Mouse (Mus musculus): Measurements from ENCODE around the gene Krt78. TPM values are rescaled to one million over a fixed set of nuclear protein-coding genes. Genes with fewer than 3 reads are reported as not detected.

Krt78 gene
- polyA plus RNA-seq, 1 experiment from 2014 or later, result not detected

- H3K9me3 ChIP-seq, result no peaks in the 10 kb centered on the region
- peaks cover 6% of the 10 kb centered on the region; the same call in 1 of the 2 replicates for H3K4me1 ChIP-seq
- H3K36me3 ChIP-seq (replicated peaks), result no peaks in the 10 kb centered on the region
- no peak overlapping the region for H3K27ac ChIP-seq (replicated peaks)
- H3K27me3 ChIP-seq (replicated peaks; ENCODE audit: low read depth, poor library complexity, severe bottlenecking), result 0 out of 2 replicates have a peak, but pooled peaks cover 5% of the 10 kb centered on the region
- no peak overlapping the region for H3K4me3 ChIP-seq
- no peak for DNase-seq (ENCODE audit: low spot score)
- 81% methylated on average over 7 of the region's 7 CpGs for WGBS
Observed at GRCm38 (mm10) chr15:101952733-101953474, 1.2 kb downstream of the Krt78 start.

GRCm38 (mm10) chr15:101945430-101945829 is 8.7 kb downstream of the Krt78 start:
- H3K4me3 ChIP-seq, result no peak overlapping the region
- H3K36me3 ChIP-seq (replicated peaks), result no peaks in the 10 kb centered on the region
- WGBS, result 83% methylated on average over 1 of the region's 1 CpGs
- no peaks in the 10 kb centered on the region; the same call in 1 of the 2 replicates for H3K27me3 ChIP-seq (replicated peaks; ENCODE audit: low read depth, poor library complexity, severe bottlenecking)
- no peak for DNase-seq (ENCODE audit: low spot score)
- H3K27ac ChIP-seq (replicated peaks), result no peak overlapping the region
- H3K9me3 ChIP-seq, result no peaks in the 10 kb centered on the region
- peaks cover 18% of the 10 kb centered on the region for H3K4me1 ChIP-seq

GRCm38 (mm10) chr15:101941948-101942347 is 12.1 kb downstream of the Krt78 start:
- no peak for DNase-seq (ENCODE audit: low spot score)
- Histone ChIP-seq H3K9me3 (no peaks in the 10 kb centered on the region), H3K27me3 (replicated peaks; ENCODE audit: low read depth, poor library complexity, severe bottlenecking) (no peaks in the 10 kb centered on the region; the same call in 1 of the 2 replicates), H3K4me1 (peaks cover 22% of the 10 kb centered on the region), H3K4me3 (no peak overlapping the region), H3K36me3 (replicated peaks) (no peaks in the 10 kb centered on the region), H3K27ac (replicated peaks) (no peak overlapping the region)
- WGBS, result 57% methylated on average over 8 of the region's 8 CpGs

- Histone ChIP-seq H3K4me1 (peaks cover 22% of the 10 kb centered on the region), H3K27me3 (replicated peaks; ENCODE audit: low read depth, poor library complexity, severe bottlenecking) (no peaks in the 10 kb centered on the region; the same call in 1 of the 2 replicates), H3K4me3 (no peak within 1 kb of the TSS), H3K9me3 (no peaks in the 10 kb centered on the region), H3K27ac (replicated peaks) (no peak within 1 kb of the TSS; the same call in 1 of the 2 replicates), H3K36me3 (replicated peaks) (no peaks in the 10 kb centered on the region)
- no peak for DNase-seq (ENCODE audit: low spot score)
- WGBS, result 60% methylated on average over 6 of the region's 6 CpGs
Observed at GRCm38 (mm10) chr15:101940274-101940829, 13.7 kb downstream of the Krt78 start, which contains the start of gene Krt79. Krt79 (minus strand) TSS chr15:101940324.

- Histone ChIP-seq H3K9me3 (no peaks in the 10 kb centered on the region), H3K36me3 (replicated peaks) (no peaks in the 10 kb centered on the region), H3K4me3 (no peak overlapping the region), H3K4me1 (peaks cover 22% of the 10 kb centered on the region), H3K27ac (replicated peaks) (no peak overlapping the region), H3K27me3 (replicated peaks; ENCODE audit: low read depth, poor library complexity, severe bottlenecking) (no peaks in the 10 kb centered on the region; the same call in 1 of the 2 replicates)
- DNase-seq (ENCODE audit: low spot score), result no peak
- WGBS, result 86% methylated on average over 9 of the region's 9 CpGs
Observed at GRCm38 (mm10) chr15:101938600-101939308, 15.3 kb downstream of the Krt78 start.

GRCm38 (mm10) chr15:101933024-101933423 is 21.1 kb downstream of the Krt78 start:
- WGBS, result 65% methylated on average over 6 of the region's 6 CpGs

GRCm38 (mm10) chr15:101929666-101930065 is 24.4 kb downstream of the Krt78 start:
- H3K36me3 ChIP-seq (replicated peaks), result no peaks in the 10 kb centered on the region
- peaks cover 39% of the 10 kb centered on the region for H3K4me1 ChIP-seq
- H3K9me3 ChIP-seq, result no peaks in the 10 kb centered on the region
- 2% methylated on average over 17 of the region's 17 CpGs for whole genome bisulfite sequencing
- peaks cover 46% of the 10 kb centered on the region for H3K27me3 ChIP-seq (replicated peaks; ENCODE audit: low read depth, poor library complexity, severe bottlenecking)
- DNase-seq (ENCODE audit: low spot score), result peak; percentile 55
- H3K4me3 ChIP-seq, result peak overlapping the region; percentile 48
- peak overlapping the region; percentile 45; the same call in 1 of the 2 replicates for H3K27ac ChIP-seq (replicated peaks)

More at GRCm38 (mm10) chr15:101933024-101933423, 21.1 kb downstream of the Krt78 start:
- Histone ChIP-seq H3K27ac (replicated peaks) (no peak overlapping the region), H3K4me3 (no peak overlapping the region), H3K4me1 (peaks cover 27% of the 10 kb centered on the region), H3K9me3 (no peaks in the 10 kb centered on the region), H3K27me3 (replicated peaks; ENCODE audit: low read depth, poor library complexity, severe bottlenecking) (peaks cover 40% of the 10 kb centered on the region), H3K36me3 (replicated peaks) (no peaks in the 10 kb centered on the region)
- DNase-seq (ENCODE audit: low spot score), result no peak

GRCm38 (mm10) chr15:101929087-101929486 is 25.0 kb downstream of the Krt78 start:
- H3K4me1 ChIP-seq, result peaks cover 40% of the 10 kb centered on the region
- H3K9me3 ChIP-seq, result no peaks in the 10 kb centered on the region
- WGBS, result 15% methylated on average over 9 of the region's 9 CpGs
- H3K36me3 ChIP-seq (replicated peaks), result no peaks in the 10 kb centered on the region
- DNase-seq (ENCODE audit: low spot score), result peak; percentile 21
- peak overlapping the region; percentile 48 for H3K4me3 ChIP-seq
- H3K27me3 ChIP-seq (replicated peaks; ENCODE audit: low read depth, poor library complexity, severe bottlenecking), result peaks cover 46% of the 10 kb centered on the region
- H3K27ac ChIP-seq (replicated peaks), result no peak overlapping the region

GRCm38 (mm10) chr15:101927340-101928080 is 26.6 kb downstream of the Krt78 start:
- H3K36me3 ChIP-seq (replicated peaks), result no peaks in the 10 kb centered on the region
- no peaks in the 10 kb centered on the region for H3K9me3 ChIP-seq
- peak overlapping the region; percentile 15; the same call in 1 of the 2 replicates for H3K27ac ChIP-seq (replicated peaks)
- H3K4me3 ChIP-seq, result no peak overlapping the region
- peak; percentile 34 for DNase-seq (ENCODE audit: low spot score)
- H3K27me3 ChIP-seq (replicated peaks; ENCODE audit: low read depth, poor library complexity, severe bottlenecking), result peaks cover 46% of the 10 kb centered on the region
- peaks cover 40% of the 10 kb centered on the region for H3K4me1 ChIP-seq
- WGBS, result 65% methylated on average over 12 of the region's 12 CpGs

GRCm38 (mm10) chr15:101925041-101925440 is 29.0 kb downstream of the Krt78 start:
- Histone ChIP-seq H3K36me3 (replicated peaks) (no peaks in the 10 kb centered on the region), H3K27me3 (replicated peaks; ENCODE audit: low read depth, poor library complexity, severe bottlenecking) (peaks cover 23% of the 10 kb centered on the region), H3K9me3 (no peaks in the 10 kb centered on the region), H3K27ac (replicated peaks) (no peak overlapping the region), H3K4me3 (no peak overlapping the region), H3K4me1 (peaks cover 33% of the 10 kb centered on the region)
- 91% methylated on average over 1 of the region's 1 CpGs for WGBS
- no peak for DNase-seq (ENCODE audit: low spot score)

GRCm38 (mm10) chr15:101924635-101925034 is 29.5 kb downstream of the Krt78 start, which contains the start of gene Krt4:
Krt4 (minus strand) TSS chr15:101924735.
- no peak within 1 kb of the TSS for H3K27ac ChIP-seq (replicated peaks)
- H3K4me1 ChIP-seq, result peaks cover 29% of the 10 kb centered on the region
- no peaks in the 10 kb centered on the region for H3K36me3 ChIP-seq (replicated peaks)
- H3K9me3 ChIP-seq, result no peaks in the 10 kb centered on the region
- H3K27me3 ChIP-seq (replicated peaks; ENCODE audit: low read depth, poor library complexity, severe bottlenecking), result peaks cover 19% of the 10 kb centered on the region
- no peak within 1 kb of the TSS for H3K4me3 ChIP-seq
- 85% methylated on average over 11 of the region's 11 CpGs for WGBS
- DNase-seq (ENCODE audit: low spot score), result no peak

- Histone ChIP-seq H3K9me3 (no peaks in the 10 kb centered on the region), H3K27me3 (replicated peaks; ENCODE audit: low read depth, poor library complexity, severe bottlenecking) (0 out of 2 replicates have a peak, but pooled peaks cover under 1% of the 10 kb centered on the region), H3K4me1 (peaks cover 6% of the 10 kb centered on the region), H3K36me3 (replicated peaks) (no peaks in the 10 kb centered on the region), H3K27ac (replicated peaks) (no peak overlapping the region), H3K4me3 (no peak overlapping the region)
- DNase-seq (ENCODE audit: low spot score), result no peak
- WGBS, result 88% methylated on average over 2 of the region's 2 CpGs
Observed at GRCm38 (mm10) chr15:101922296-101922695, 31.8 kb downstream of the Krt78 start.

All from embryonic facial prominence, embryonic 10.5 days (tissue).